Mouse (Mus musculus): ENCODE measurements around the gene Stox2.

GRCm38 (mm10) chr8:47458591-47458990 is 12.4 kb upstream of the Stox2 start:
- TF ChIP-seq CTCF (conservative IDR thresholded peaks at IDR 0.05; ENCODE audit: insufficient read depth, insufficient read length, low read depth, low read length) (no peak), POLR2A (IDR thresholded peaks at IDR 0.05; ENCODE audit: low read depth, low read length) (no peak)
